Mouse (Mus musculus): ENCODE data around the gene Rps24.
A peak's percentile ranks its signal among the peaks of the same experiment; 100 is the strongest.

GRCm38 (mm10) chr14:24490468-24491265, 3.7 kb downstream of the Rps24 start:
- TF ChIP-seq TCF12 (IDR thresholded peaks at IDR 0.05; ENCODE audit: insufficient read depth, poor library complexity, severe bottlenecking) (no peak), POLR2A (IDR thresholded peaks at IDR 0.05; ENCODE audit: insufficient read length, low read depth) (peak; percentile 97), USF1 (IDR thresholded peaks at IDR 0.05; ENCODE audit: low read depth) (no peak), MAX (IDR thresholded peaks at IDR 0.05; ENCODE audit: low read depth) (no peak), SRF (IDR thresholded peaks at IDR 0.05; ENCODE audit: control insufficient read depth, insufficient read length, low read depth) (no peak), CEBPB (IDR thresholded peaks at IDR 0.05; ENCODE audit: insufficient read depth, poor library complexity, severe bottlenecking) (peak; percentile 53; the same call in 1 of the 2 replicates), E2F4 (IDR thresholded peaks at IDR 0.05; ENCODE audit: insufficient read depth) (no peak), MYOG (IDR thresholded peaks at IDR 0.05; ENCODE audit: control insufficient read depth in 1 of 3, insufficient read depth in 1 of 3, insufficient read length in 2 of 3, low read depth in 2 of 3) (no peak), TCF3 (IDR thresholded peaks at IDR 0.05; ENCODE audit: insufficient read length, low read depth) (no peak), POLR2AphosphoS2 (IDR thresholded peaks at IDR 0.05; ENCODE audit: insufficient read length, low read depth) (peak; percentile 98)

Measured in myocyte (in vitro differentiated cells).